Mouse (Mus musculus) activated CD4-positive, CD25-positive, alpha-beta regulatory T cell, adult 4 months (primary cell): Measurements from ENCODE around the gene Acss1. TPM values are rescaled to one million over a fixed set of nuclear protein-coding genes. Genes with fewer than 3 reads are reported as not detected.

Source experiments
- ATAC-seq: one replicate; pipeline ENCODE4 v1.8.0; 2017
- polyA plus RNA-seq, 2 experiments: library from polyadenylated mRNA; unstranded; fragments of 100-300 nt; shearing (Covaris generic); gene quantifications; one replicate each; pipeline ENCODE4 v1.2.1; 2017

The Acss1 gene
- polyA plus RNA-seq, 2 experiments from 2014 or later, result 13.5 to 13.6 TPM

GRCm38 (mm10) chr2:150637702-150638369, 30.5 kb downstream of the Acss1 start:
- ATAC-seq, result no peak

GRCm38 (mm10) chr2:150635877-150636446, 32.3 kb downstream of the Acss1 start:
- ATAC-seq, result no peak

DNA sequence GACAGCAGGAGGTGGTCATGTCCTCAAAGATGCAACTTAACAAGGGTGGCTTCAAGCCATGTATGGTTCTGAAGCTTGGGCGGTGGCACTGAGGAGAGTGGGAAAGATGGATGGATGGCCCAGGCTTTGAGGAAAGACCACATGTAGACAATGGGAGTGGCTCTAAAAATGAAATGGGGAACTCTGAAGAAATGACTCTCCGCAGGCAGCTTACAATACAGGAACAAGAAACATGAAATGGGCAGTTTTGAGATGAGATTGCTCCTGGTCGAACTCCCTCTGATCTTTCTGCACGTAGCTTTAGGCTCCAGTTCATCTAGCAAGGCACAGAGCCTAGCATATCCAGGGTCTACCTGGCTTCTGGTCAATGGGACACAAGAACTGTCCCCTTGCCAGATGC, 39.0 kb downstream of the Acss1 start:
- ATAC-seq, result no peak

DNA sequence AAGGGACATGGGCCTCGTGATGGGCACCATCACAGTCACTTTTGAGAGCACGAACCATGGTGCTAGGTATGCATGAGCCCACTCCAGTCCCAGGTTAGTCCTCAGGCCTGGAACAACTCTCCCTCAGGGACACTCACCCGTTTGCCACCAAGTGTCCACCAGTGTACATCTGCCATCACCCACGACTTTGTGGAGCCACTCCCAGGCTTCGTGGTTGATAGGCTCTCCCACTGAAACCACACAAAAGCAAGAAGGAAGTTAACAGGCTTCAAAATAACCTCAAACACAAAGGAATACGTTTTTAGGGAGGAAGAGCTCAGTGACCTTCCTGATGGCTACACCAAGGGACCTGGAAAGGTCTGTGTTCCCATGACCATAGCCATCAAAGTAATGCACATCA, 41.2 kb downstream of the Acss1 start:
- ATAC-seq, result no peak

DNA sequence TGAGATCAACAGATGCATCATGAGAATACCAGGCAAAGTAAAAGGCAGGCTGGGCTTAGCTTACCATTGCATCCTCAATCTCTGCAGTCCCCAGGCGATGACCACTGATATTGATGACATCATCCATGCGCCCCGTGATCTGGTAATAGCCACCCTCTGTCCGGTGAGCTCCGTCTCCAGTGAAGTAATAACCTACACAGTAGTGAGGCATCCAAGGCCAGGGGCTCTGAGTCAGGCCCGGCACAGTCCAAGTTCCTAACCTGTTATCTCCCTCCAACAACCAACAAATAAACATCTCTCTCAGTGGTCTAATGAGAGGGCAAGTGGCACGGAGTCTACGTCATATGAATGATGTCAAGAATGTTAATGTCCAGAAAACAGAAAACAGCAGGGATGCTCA, 43.4 kb downstream of the Acss1 start:
- ATAC-seq, result no peak

DNA sequence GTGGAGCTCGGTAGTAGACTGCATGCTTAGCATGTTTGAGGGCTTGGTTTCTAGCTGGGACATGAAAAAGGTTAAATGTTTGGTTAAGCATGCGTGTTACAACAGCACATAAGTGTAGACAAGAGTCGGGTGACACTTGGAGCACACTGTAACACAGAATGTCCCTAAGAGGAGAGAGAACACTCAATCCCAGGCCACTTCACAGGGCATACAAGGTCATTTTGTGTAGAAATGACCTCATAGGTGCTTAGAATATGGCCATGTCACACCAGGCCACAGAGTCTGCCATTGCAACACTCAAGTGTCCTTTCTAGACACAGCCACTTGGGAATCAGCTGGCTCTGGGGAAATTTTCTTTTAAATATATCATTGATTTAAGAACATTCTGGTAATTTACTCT, 44.3 kb downstream of the Acss1 start:
- no peak for ATAC-seq

DNA sequence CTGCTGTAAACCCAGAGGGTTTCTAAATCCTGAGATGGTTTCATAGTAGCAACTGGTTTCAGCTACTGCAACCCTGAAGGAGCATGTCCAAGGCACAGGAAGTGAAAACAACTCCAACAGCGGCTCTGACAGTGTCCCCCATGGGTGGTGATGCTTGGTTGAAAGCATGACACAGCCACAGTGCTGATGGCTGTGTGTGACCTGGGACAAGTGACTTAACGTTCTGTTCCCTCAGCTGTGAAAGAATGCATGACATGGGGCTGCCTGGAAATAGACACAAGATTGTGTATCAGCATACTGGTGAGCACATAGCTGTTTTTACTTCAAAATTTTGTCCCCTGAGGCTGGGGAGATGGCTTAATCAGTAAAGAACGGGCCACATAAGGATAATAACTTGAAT, 46.6 kb downstream of the Acss1 start:
- no peak for ATAC-seq

- no peak for ATAC-seq
Observed at GRCm38 (mm10) chr2:150610097-150610496, 58.2 kb downstream of the Acss1 start.

DNA sequence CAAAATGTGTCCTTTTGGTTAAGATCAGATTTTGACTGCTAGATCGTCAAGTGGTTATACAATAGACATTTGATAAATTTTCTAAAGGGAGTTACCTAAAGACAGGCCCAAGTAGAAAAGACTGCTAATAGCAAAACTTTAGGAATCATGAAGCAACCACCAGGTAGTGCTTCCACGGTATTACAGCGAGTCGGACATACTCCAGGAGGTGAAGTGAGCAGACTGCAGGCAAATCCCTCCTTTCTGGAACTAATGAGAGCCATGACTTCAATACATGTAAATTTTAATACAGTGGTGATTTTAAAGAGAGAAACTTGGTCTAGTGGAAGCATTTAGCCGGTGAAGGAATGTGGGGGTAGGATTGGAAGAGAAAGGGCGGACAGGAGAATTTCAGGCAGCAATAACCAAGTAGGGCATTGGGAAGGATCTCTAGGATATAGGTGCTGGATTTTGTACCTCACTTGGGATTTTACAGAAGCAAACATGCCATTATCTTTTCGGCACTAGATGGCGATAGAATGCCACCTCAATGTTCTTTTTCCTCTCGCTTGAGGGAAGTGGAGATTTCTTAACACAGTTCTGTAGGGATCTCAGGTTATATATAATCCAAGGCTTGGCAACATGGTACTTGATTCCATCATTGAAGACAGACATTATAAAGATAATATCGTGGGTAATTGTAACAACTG, 59.3 kb downstream of the Acss1 start:
- peak; percentile 63 for ATAC-seq

- peak; percentile 94 for ATAC-seq
Observed at GRCm38 (mm10) chr2:150608087-150608799, 60.1 kb downstream of the Acss1 start, which contains the start of gene Apmap. Gene Apmap (minus strand): TSS chr2:150608567.

- no peak for ATAC-seq
Observed at GRCm38 (mm10) chr2:150607086-150607485, 61.2 kb downstream of the Acss1 start.

DNA sequence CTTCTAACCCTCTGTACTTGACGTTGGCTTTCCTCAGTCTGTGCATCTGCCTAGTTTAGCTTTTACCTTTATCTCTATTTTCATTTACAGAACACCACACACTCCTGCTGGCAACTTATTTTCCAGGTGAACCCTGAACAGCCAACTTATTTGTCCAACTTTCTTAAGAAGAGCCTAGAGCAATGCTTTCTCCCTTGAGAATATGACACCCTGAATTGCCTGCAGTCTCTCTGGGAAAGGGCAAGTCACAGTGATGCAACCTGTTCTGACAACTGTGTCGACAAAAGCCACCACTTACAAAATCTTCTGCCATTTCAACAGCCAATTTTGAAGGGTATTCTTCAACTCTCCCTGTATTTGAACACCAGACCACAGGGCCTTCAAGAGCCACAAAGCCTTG, 63.5 kb downstream of the Acss1 start:
- no peak for ATAC-seq

DNA sequence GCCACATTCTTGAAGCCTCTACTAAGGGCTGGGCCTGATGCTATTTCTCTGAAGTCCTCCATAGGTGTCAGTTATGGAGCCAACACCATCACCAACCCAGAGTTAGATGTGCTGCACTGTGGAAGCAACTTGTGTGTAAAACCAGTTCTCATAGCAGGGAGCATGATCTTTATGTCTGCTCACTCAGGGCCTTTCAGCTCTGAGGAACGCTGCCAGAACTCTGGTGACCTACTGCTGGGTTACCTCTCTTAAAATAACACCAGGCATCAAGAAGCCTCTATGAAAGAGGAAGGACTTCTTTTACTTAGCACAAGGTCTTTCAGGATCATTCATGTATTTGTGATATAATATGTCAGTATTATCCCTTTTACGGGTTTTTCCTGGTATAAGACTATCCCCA, 66.1 kb downstream of the Acss1 start:
- ATAC-seq, result no peak

DNA sequence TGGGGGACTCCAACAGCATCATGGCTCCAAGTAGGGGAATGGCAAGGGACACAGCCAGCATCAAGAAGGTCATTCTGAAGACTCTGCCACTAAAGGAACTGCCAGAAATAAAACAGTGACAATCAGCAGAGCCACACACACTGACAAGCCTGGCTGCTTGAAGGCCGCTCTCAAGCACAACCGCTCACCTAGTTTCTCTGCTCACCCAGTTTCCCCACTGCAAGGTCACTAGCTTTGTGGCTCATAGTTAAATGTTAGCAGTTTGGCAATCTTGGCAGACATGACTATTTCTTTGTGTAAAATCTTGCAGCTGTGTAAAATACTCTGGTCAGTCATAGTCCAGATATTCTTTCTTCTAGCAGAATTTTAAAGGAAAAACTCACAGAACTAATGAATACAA, 68.0 kb downstream of the Acss1 start:
- no peak for ATAC-seq

DNA sequence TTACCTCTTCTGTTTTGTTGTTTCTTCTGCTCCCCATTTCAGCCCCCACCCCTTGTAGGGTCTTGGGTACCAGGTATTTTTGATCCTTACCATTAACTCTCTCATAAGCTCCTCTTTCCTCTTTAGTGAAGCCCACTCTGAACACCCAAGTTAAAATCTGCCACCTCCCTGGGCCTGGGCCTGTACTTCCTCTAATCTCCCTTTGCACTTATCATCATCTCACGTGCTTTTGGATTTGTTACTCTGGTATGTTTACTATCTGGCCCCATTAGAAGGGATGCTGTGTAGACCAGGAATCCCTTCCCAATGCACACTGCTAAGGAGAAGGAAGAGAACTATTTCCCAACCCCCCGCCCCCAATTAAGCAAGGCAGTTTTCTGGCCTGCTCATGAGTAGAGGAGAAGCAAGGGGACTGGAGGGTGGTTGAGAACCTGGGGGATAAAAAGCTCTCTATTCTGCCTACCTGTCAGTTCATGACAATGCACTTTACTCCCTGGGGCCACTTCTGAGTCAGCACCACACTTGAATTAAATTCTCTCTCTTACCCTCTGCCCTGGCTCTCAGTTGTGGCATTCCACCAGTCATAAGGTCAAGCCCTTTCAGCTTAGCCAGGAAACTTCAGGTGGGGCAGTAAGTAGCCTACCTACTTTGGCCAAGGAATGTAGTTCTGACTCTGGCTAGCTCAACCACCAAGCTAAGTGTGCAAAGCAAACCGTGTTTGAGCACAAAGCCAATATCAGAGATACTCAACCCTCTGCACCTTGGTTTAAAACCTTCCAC, 72.7 kb downstream of the Acss1 start:
- no peak for ATAC-seq

DNA sequence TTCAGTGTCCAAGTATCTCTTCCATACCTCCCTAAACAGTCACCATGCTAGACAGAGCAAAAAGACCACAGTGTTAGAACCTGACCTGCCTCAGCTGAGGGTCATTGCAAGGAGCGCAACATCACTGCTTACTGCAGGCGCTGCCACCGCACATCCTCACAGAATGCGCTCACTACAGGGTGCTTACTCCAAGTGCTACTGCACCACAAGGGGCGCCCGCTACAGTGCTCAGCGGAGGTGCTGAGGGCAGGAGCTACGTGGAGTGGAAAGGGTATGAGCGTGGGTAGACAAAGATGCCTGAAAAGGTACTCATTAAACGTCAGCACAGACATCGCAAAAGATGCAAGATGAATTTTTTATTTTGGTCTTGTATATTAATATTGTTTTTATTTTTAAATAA, 79.2 kb downstream of the Acss1 start:
- ATAC-seq, result no peak

- ATAC-seq, result no peak
Observed at GRCm38 (mm10) chr2:150579628-150580027, 88.7 kb downstream of the Acss1 start.

DNA sequence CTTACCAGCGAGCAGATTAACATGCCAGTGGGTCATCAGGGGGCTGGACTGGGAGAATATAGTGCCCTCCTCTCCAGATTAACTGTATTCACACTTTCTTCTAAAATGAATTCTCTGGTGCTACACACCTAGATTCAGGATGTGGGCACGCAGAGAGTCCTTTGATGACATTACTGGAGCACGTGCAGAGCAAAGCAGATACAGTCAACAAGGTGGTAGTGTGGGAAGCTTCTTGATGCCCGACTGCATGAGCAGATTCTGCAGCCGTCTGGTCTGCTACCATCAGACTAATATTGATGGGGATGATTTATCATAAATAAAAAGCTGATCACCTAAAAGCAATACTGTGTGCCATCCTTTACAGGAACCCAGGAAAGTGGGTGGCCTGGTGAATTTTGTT, 89.7 kb downstream of the Acss1 start:
- ATAC-seq, result peak; percentile 96

GRCm38 (mm10) chr2:150576256-150576655, 92.0 kb downstream of the Acss1 start:
- ATAC-seq, result no peak

DNA sequence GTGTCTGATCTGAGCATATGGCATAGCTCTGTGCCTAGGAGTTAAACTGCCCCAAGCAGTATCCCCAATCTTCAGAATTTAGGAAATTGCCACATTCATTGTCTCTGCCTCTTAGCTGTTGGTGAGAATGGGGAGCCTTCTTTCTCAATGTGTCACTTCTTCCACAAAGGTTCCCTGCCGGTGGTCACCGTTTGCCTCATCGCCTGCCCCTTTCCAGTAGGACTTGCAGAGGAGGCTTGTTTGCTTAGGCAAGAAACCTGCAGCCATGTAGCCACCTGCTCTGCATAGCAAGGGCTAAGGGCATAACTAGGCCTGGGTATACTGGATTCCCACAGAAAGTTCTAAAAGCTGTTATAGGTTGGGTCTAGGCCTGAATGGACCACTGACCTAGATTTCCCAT, 95.8 kb downstream of the Acss1 start:
- no peak for ATAC-seq

GRCm38 (mm10) chr2:150570761-150571160, 97.5 kb downstream of the Acss1 start:
- no peak for ATAC-seq

- ATAC-seq, result peak; percentile 89
Observed at GRCm38 (mm10) chr2:150569847-150570590, 98.3 kb downstream of the Acss1 start, which contains the start of gene Cst7. Gene Cst7 (plus strand): TSS chr2:150570415.
